Mouse (Mus musculus): ENCODE data around the gene Il10ra.
A peak's percentile ranks its signal among the peaks of the same experiment; 100 is the strongest.

Il10ra gene

DNA sequence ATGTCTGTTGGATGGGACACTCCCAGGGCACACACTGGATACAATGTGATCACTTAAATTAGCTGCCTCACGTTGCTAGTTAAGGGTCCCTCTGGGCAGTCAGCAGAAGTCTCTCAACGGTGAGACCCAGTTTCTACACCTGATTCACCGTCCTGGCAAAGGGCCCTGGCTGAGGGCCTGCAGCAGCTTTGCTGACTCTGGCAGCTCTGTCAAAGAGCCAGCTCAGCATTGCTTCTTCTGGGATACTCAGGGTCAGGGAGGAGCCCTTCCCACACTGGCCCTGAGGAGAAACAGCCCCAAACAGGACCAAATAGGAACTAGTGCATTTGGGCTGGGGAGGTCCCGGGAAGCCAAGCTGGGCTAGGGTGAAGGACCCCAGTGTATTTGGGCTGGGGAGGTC lies 7.5 kb downstream of the Il10ra start:
- no peak for DNase-seq (ENCODE audit: low read depth in 2 of 2, low spot score in 2 of 2)

DNA sequence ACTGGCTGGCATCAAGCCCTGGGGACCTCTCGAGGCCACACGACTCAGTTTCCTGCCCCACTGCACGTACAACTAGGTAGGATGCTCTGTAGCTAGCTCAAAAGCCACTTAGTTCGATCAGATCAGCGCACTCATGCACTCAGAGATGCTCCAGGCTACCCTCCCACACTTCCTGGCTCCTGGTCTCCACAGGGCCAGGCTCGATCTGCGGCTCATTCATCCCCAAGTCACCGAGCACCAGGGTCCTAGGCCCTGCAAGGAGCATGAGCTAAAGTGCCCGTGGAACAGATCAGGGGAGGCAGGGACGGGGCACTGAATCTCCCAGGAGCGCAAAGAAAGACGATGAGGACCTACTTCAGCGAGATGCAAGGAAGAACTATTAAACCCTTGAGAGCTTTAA lies 9.9 kb downstream of the Il10ra start:
- no peak for DNase-seq (ENCODE audit: low read depth in 2 of 2, low spot score in 2 of 2)

DNA sequence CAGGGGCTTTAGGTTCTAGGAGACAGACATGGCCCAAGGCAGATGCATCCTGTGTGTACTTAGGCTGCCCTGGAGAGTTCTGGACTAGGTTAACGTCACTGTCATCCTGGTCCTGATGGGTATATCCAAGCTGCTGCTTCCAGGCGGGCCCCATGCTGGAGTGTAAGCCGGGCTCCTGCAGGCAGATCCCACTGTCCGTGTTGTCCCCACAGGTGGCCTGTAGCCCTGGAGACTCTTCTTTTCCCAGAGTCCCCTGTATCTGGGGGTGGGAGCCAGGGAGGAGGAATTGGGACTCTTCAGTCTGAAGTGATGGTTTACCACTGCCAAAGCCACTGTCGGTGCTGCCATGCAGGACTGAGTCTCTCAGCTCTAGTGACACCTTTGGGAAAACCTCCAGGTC lies 13.0 kb downstream of the Il10ra start:
- DNase-seq (ENCODE audit: low read depth in 2 of 2, low spot score in 2 of 2) = no peak

DNA sequence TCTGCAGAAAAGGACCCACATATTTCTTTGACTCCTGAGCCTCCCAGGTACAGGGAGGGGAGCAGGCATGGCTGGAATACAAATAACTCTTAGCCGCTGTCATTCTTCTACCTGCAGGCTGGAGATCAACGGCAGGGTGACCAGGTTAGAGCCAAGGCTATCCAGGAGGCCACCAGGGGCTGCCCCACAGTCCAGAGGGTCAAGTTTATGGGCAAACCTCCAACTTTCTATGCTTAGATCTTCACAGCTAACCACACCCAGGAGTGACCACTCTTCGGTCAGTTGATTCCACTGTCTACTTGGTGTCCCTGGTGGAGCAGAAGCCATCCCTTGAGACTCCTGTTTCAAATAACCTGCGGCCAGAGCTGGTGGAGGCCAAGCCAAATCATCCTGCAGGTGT lies 13.5 kb downstream of the Il10ra start:
- no peak for DNase-seq (ENCODE audit: low read depth in 2 of 2, low spot score in 2 of 2)

DNA sequence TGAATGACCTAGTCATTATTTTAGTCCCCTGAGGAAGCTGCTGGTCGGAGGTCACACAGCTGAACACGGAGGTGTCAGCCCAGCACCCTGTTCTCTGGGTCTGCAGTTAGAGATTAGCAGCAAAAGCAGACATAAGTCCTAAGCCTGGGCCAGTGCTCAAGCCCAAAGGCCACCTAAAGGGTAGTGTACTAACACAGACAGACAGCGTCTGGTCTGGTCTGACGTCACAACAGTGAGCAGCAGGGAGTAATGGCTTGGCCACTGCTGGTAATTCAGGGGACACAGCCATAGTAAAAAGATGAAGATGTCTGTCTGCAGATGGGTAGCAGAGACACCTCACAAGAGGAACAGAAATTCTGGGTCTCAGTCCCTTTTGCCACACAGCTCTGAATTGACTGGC lies 14.3 kb downstream of the Il10ra start:
- no peak for DNase-seq (ENCODE audit: low read depth in 2 of 2, low spot score in 2 of 2)

DNA sequence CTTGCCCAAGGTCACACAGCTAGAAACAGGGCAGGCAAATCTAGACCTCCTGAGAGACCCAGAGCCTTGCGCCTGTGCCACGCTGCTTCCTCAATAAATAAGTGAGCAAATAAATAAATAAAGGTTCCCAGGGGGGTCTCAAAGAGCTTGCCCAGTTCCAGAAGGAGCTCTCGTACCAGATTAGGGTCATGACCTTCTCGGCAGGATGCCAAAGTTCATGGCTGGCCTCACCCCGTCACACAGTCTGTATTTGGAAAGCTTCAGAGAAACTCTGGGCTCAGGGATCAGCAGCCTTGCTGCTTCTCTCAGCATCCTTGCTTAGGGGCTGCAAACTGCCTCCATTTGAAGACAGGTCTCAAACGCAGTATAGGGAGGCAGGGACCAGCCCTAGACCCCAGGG lies 14.9 kb downstream of the Il10ra start:
- no peak for DNase-seq (ENCODE audit: low read depth in 2 of 2, low spot score in 2 of 2)

DNA sequence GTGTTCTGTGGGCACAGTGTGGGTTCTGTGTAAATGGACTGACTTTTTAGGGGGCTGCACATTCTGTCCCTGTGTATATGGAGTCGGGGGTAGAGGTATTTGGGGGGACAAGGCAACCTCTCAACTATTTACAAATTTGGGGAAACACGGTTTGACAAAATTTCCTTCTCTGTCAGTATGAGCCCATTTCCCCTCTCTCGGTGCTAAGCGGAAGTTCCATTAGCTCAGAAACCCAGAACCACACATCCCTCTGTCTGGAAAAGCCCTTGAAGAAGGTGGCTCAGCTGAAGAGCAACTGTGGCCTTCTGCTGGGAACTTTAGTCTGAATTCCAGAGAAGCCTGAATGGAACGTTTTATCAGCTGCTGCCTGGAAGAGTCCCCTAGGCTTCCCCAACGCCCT lies 16.6 kb downstream of the Il10ra start:
- no peak for DNase-seq (ENCODE audit: low read depth in 2 of 2, low spot score in 2 of 2)

DNA sequence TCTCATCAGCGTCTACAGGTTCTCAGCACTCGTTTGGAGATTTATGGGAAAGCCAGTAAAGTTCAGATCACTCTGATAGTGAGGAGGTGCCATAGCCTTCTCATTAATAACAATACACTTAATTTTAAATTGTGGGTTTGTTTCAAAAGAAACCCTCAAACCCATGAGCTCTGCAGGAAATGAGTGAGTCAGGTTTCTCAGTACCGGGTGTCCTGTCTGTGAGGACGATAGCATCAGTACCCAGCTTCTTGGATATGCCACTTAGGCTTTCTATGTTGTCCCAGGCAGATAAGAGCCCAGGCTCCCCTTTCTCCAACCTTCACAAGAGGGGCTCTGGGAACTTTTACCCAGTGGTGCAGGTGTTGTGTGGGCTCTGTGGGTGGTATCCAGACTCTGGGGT lies 17.0 kb downstream of the Il10ra start:
- no peak for DNase-seq (ENCODE audit: low read depth in 2 of 2, low spot score in 2 of 2)

DNA sequence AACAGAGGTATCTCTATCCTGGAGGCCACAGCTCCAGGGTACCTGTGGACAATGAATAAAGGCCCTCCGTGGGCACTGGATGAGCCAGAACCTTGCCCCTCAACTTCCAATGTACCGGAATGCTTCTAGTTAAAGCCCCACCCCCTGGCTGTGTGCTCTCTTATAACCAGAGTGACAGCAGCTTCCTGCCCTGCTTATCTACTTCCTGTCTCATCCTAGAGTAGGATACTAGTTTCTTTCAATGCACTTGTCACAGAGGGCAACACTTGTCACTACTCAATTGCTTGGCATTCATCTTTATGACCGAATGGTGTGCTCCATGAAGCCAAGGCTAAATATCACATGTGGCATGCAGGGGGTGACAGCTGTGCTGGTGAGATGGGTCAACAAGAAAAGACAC lies 17.7 kb downstream of the Il10ra start:
- DNase-seq (ENCODE audit: low read depth in 2 of 2, low spot score in 2 of 2) = peak in 1 of 2 experiments; percentile 24

DNA sequence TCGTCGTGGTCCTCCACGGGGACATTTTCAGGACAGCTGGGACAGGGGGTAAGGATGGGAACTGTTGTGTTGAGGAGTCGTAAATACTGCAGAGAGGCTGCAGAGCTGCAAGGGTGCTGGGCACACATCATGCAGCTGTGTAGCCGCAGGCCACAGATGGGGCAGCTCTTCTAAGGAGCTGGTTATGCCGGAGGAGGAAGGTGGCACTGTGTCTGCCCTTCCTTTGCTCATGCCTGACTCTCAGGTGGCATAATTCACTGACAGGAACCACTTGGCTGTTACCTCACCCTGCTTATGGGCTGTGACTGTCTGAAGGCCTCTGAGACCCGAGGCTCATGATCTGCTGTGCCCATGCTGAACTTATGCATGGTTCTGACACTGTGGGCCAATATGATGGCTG lies 18.6 kb downstream of the Il10ra start:
- DNase-seq (ENCODE audit: low read depth in 2 of 2, low spot score in 2 of 2) = no peak

DNA sequence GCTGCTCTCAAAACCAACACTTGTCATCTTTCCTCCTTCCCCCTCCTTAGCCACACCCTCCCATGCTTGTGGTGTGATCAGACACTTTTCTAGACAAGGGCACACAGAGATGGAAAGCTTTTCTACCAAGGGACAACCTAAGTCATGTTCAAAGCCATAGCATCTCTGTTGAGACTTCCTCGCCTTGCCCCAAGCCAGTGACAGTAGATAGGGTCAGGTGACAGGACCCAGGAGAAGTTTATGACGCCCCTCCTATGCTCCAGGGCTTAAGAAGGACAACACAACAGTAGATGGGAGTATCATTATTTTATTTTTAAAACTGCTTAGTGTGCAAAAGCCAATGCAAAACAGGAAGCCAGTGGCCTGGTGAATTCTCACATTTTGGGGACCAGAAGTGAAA lies 21.4 kb downstream of the Il10ra start:
- DNase-seq (ENCODE audit: low read depth in 2 of 2, low spot score in 2 of 2) = peak in 1 of 2 experiments; percentile 37

DNA sequence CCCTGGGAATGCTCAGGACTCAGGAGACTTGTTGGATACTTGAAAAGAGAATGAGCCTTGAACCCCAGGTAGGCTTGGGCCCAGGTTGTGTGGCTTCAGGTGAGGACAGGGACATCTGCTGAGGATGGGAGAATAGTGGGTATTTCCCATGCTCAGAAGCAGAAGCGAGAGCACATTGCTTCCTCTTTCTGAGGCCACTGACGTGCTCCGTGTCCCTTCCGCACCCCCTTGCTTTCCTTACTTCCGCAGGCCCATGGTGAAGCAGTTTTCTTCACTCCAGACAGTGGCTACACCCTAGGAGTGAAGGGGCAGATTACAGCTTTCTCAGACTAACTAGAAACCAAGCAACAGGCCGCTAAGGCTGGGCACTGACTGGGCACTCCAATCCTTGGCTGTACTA lies 22.9 kb downstream of the Il10ra start:
- DNase-seq (ENCODE audit: low read depth in 2 of 2, low spot score in 2 of 2) = no peak

DNA sequence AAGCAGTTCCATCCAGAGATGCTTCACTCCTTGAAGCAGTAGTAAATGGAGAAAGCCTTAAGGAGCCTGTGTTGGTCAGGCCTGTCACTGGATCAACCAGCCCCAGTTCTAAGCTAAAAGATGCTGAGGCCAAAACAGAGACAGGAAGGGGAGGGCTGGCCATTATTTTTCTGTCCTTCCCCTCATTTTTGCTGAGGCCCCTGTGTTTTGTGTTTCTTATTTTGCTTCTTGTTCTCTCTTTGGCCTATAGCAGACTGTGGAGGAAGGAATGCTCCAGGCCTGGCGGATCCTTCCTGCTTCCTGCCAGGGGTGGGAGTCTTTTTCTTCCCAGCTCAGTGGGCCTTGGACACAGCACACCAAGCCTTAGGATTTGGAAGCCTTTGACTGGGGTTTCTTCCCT lies 23.5 kb downstream of the Il10ra start:
- no peak for DNase-seq (ENCODE audit: low read depth in 2 of 2, low spot score in 2 of 2)

DNA sequence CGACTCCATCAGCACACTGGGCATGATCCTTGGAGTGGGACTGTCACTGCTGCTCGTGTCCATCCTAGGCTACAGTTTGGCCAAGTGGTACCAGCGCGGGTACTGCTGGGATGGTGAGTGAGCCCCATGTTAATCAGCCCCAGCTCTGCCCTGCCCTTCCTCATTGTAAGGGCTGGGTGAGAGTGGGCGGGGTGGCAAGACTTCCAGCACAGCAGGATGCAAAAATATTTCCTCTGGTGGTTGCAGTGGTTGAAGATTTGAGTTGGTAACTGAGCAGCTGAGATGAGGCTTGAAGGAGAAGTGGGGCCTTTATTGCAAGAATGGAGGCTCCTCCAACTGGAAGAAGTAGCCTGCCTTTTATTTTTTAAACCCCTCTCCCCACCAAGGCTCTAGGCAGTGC lies 27.6 kb downstream of the Il10ra start:
- DNase-seq (ENCODE audit: low read depth in 2 of 2, low spot score in 2 of 2) = peak in 1 of 2 experiments; percentile 19

DNA sequence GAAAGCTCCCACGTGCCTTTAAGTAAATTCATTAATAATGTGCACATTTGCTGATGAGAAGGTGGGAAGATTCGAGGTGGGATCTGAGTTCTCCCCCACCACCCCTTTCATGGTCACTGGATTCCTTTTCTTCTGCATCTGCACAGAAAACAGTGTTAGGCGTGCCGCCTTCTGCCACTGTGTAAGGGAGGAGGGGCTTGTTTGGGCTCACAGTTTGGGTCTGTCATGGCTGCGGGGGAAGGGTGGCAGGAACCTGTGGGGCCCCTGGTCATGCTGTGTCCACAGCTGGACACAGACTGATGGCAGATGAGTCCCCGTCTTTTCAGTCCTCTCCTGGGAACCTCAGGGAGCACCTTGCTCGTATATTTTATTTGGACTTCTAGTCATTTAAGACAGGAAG lies 32.2 kb downstream of the Il10ra start:
- no peak for DNase-seq (ENCODE audit: low read depth in 2 of 2, low spot score in 2 of 2)

DNA sequence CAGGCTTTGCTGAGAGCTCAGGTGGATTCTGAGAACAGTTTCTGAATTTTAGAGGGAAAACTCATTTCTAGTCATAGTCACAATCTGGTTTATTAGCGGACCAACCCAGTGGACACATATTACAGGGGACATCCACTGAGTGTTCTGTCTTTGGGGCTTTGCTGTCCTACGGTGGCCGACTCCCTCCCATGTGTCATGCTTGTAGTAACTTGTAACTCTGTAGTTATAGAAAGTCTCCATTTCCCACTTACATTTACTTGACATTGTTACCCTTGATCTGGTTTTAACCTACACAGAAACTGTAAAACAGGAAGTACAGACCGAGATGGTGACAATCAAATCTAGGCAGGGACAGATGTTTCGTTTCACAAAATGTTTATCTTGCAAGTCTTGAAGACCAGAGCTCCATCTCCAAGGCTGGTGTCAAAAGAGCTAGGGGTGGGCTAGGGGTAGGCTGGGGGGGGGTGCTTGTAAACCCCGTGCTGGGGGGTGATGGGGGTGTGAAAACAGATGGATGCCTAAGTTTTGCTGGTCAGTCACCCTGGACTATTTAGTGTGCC lies 33.2 kb downstream of the Il10ra start:
- no peak for DNase-seq (ENCODE audit: low read depth in 2 of 2, low spot score in 2 of 2)

DNA sequence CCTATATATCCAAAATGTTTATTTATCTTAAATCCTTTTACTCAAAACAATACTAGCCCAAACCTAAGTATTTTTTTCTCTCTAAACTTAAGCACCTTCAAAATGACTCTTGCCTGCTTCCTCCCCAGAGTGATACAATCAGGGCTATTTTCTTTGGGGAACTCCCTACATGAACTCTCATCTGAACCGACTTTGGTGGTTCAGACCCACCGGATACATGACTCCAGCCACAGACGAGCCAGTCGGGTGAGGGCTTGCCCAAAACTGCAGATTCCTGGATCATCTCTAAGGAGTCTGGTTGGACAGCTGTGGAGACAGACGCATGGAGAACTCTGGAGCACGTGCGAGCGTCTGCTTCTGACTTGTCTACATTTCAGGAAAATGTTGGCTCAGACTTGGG lies 39.6 kb downstream of the Il10ra start:
- no peak for DNase-seq (ENCODE audit: low read depth in 2 of 2, low spot score in 2 of 2)

DNA sequence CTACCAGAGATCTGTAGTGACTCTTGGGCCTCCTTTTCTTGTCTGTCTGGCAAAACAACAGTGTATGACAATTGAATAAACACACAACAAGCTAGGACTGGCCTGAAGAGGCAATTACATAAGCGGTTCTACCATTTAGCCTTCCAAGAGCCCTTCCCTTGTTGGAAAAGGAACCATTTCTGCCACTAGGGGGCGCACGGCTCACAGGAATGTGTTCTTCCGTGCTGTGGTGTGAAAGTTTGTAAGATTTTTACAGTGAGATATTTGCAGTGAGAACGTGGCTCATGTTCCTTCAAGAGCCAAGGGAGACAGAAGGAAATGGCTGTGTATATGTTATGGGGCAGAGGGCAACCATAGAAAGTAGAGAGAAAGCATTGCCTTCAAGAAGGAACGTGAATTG lies 47.4 kb downstream of the Il10ra start:
- DNase-seq (ENCODE audit: low read depth in 2 of 2, low spot score in 2 of 2) = peak; percentile 90 to 92

DNA sequence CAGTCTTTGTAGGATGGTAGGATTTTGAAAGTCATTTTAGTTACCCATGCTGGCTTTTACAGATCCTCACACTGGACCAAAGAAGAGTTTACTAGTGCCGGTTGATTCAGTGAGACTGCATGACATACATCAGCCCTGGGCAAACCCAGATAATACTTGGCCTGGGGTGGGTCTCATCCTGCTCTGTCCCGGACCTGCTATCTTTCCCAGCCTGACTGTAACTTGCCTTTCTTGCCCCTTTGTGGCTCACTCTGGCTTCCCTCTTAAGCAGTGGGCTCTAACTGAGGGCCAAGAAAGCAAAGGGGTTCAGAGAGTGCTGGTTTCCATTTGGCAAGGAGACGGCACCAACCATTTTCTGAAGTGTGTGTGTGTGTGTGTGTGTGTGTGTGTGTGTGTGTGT lies 49.3 kb downstream of the Il10ra start:
- no peak for DNase-seq (ENCODE audit: low read depth in 2 of 2, low spot score in 2 of 2)

DNA sequence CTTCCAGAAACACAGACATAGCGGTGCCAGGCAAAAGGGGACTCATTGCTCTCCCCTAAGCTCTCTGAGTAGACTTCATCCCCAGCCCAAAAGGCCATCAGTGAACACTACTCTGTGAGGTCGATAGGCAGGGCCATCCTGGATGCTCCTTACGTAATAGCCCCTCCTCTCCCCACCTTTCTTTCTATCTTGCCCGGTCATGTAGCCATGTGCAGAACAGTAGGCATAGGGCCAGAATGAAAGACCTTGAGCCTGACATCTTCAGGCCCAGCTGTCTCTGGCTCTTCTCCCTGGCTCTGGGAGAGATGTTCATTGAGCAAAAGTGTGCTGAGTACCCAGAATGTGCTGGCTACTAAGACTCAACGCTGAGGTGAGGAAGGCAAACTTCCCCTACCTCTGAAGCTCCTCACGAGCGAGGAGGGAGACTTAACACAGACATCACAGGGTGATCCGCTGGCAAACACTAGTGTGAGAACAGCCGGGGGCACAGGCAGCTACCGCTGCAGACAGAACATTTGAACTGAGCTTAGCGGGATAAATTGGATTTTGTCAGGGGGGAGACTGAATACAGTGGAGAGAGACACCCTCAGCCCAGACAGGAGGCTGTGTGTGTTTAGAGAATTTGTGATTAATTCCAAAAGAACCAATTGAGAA lies 53.3 kb downstream of the Il10ra start:
- DNase-seq (ENCODE audit: low read depth in 2 of 2, low spot score in 2 of 2) = no peak

DNA sequence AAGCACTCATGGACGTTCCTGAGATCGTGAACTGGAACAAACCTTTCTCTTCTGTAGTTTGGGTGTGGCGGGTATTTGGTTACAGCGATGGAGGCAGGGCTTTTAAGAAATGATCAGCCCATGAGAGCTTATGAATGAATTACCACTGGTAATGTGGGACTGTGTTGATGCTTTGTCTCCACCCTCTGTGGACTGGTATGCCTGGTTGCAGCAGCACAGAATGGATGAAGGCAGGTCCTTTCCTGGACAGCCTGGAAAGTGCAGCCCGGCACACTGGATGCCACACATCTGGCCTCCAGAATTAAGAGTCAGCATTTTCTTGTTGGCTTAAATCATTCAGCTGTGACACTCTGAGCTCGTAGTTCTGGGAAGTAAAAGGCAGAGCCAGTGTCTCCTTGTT lies 56.9 kb downstream of the Il10ra start:
- no peak for DNase-seq (ENCODE audit: low read depth in 2 of 2, low spot score in 2 of 2)

DNA sequence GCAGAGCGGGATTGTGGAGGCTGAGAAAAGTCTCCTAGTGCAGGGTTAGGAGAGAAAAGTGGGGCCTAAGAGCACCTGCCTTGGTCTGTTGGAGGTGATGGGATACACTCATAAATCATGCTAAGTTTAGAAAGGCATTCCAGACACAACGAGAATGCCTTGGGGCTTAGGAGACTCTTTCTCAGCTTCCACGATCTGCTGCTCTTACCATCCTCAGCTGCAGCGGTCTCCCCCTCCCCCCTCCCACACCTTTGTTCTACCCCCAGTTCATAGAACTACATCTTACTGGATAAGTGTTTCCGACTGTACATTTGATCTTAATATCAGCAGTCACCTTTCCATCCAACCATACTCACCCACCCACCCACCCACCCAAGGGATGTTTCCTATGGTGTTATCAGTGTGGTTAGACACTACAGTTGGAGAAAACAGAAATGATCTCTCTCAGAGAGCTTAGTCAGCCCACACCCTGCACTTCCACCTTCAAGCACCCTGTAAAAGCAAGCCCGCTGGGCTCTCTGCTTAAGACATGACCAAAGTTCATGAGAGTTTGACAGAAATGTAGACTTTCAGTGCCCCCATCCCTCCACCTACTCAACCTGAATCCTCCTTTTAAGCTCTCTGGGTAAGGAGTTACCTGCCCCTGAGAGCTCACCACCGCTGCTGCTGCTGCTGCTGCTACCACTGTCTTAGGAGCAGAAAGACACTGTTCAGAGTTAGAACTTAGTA lies 61.8 kb downstream of the Il10ra start:
- DNase-seq (ENCODE audit: low read depth in 2 of 2, low spot score in 2 of 2) = peak in 1 of 2 experiments; percentile 7

DNA sequence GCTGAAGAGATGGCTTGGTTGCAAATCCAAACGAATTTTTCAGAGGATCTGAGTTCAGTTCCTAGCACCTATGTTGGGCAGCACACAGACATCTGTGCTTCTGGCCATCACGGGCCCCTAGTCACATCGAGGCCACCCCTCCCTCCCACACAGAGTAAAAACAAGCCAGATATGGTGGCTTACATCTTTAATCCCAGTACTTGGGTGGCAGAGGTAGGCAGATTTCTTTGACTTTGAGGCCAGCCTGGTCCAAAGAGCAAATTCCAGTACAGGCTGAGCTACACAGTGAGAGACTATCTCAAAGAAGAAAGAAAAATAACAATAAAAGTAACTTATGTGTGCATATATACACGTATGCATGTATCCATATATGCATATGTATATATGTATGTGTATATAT lies 62.8 kb downstream of the Il10ra start:
- DNase-seq (ENCODE audit: low read depth in 2 of 2, low spot score in 2 of 2) = no peak

Data from CD8-positive naive resting alpha-beta T cell, adult 2 months (primary cell).